Mouse (Mus musculus): ENCODE measurements around the gene Lnx2. TPM values are rescaled to one million over a fixed set of nuclear protein-coding genes. Genes with fewer than 3 reads are reported as not detected.

Lnx2 gene
- polyA plus RNA-seq, 1 experiment from 2014 or later, result 18.3 TPM

DNA sequence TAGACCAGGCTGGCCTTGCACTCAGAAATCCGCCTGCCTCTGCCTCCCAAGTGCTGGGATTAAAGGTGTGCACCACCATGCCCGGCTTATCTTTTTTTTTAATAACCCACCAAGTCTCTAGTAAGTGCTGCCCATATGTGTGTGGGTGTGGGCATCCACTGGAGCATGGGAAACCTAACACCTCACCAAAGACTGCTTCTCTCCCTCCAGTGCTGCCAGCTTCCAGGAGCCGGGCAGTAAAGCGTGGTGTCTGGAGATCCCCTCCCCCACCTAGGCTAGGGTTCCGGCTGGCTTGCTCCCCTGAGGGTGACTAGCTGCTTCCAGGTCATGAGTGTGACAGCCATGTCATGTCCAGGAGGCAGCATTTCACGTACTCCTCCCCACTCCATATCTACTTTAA lies 25.9 kb upstream of the Lnx2 start:
- no peak overlapping the region for H3K27ac ChIP-seq (ENCODE audit: low read length)
- no peak overlapping the region for H3K9ac ChIP-seq (ENCODE audit: low read length)
- no peaks in the 10 kb centered on the region for H3K9me3 ChIP-seq (replicated peaks; ENCODE audit: control insufficient read depth, low read length)
- no peak overlapping the region for H3K4me3 ChIP-seq (replicated peaks; ENCODE audit: low read length)
- WGBS, result 90% methylated on average over 6 of the region's 6 CpGs
- H3K36me3 ChIP-seq (ENCODE audit: control insufficient read depth, insufficient read depth, low read length), result peaks cover 10% of the 10 kb centered on the region; the same call in 1 of the 2 replicates
- no peak for ATAC-seq (ENCODE audit: insufficient read depth, low FRiP score)
- no peaks in the 10 kb centered on the region for H3K27me3 ChIP-seq (ENCODE audit: control insufficient read depth, insufficient read depth, low read length)
- H3K4me2 ChIP-seq (ENCODE audit: low read depth, low read length), result no peak overlapping the region
- no peaks in the 10 kb centered on the region for H3K4me1 ChIP-seq (ENCODE audit: control insufficient read depth, insufficient read depth, low read length)

DNA sequence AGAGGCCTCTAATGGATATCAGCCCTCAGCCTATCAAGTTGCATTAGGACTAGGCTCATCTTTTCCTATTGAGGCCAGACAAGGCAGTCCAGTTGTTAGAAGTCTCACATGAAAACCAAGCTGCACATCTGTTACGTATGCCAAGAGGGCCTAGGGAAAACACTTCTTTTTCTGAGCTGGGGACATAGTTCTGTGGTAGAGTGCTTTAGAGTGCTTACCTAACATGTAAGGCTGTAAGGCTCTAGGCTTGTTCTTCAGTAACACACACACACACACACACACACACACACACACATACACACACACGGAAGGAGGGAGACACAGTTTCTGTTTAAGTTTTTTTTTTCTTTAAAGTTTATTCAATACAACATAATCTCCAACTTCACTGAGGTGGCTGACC lies 23.8 kb upstream of the Lnx2 start:
- H3K9me3 ChIP-seq (replicated peaks; ENCODE audit: control insufficient read depth, low read length), result no peaks in the 10 kb centered on the region
- H3K27ac ChIP-seq (ENCODE audit: low read length), result no peak overlapping the region
- no peak overlapping the region for H3K9ac ChIP-seq (ENCODE audit: low read length)
- H3K4me2 ChIP-seq (ENCODE audit: low read depth, low read length), result no peak overlapping the region
- no peak for ATAC-seq (ENCODE audit: insufficient read depth, low FRiP score)
- 0 out of 2 replicates have a peak, but pooled peaks cover 4% of the 10 kb centered on the region for H3K36me3 ChIP-seq (ENCODE audit: control insufficient read depth, insufficient read depth, low read length)
- no peaks in the 10 kb centered on the region for H3K27me3 ChIP-seq (ENCODE audit: control insufficient read depth, insufficient read depth, low read length)
- no peak overlapping the region for H3K4me3 ChIP-seq (replicated peaks; ENCODE audit: low read length)
- H3K4me1 ChIP-seq (ENCODE audit: control insufficient read depth, insufficient read depth, low read length), result no peaks in the 10 kb centered on the region
- WGBS, result 66% methylated on average over 2 of the region's 2 CpGs

DNA sequence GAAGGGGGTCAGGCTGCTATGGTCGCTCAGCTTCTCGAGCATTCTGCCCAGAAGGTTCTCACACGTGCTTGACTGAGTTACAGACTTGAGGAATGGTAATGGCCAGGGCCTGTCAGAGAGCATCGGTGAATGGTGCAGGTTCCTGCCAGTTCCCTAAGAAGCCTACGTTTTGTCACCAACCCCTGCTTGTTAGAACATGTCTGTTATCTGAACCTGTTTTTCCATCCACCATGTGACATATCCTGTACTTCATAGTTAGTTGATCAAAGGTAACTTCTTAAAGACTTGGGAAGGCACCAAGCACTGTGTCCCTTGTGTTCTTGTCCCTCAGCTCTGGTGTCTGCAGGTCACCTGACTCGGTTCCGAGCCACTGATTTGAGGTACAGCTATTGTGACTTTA lies 22.3 kb upstream of the Lnx2 start:
- Histone ChIP-seq H3K27ac (ENCODE audit: low read length) (peak overlapping the region; percentile 41), H3K4me2 (ENCODE audit: low read depth, low read length) (no peak overlapping the region), H3K4me3 (replicated peaks; ENCODE audit: low read length) (no peak overlapping the region), H3K4me1 (ENCODE audit: control insufficient read depth, insufficient read depth, low read length) (no peaks in the 10 kb centered on the region), H3K27me3 (ENCODE audit: control insufficient read depth, insufficient read depth, low read length) (no peaks in the 10 kb centered on the region), H3K9ac (ENCODE audit: low read length) (no peak overlapping the region), H3K36me3 (ENCODE audit: control insufficient read depth, insufficient read depth, low read length) (no peaks in the 10 kb centered on the region), H3K9me3 (replicated peaks; ENCODE audit: control insufficient read depth, low read length) (no peaks in the 10 kb centered on the region)
- ATAC-seq (ENCODE audit: insufficient read depth, low FRiP score), result no peak
- 85% methylated on average over 7 of the region's 7 CpGs for WGBS

DNA sequence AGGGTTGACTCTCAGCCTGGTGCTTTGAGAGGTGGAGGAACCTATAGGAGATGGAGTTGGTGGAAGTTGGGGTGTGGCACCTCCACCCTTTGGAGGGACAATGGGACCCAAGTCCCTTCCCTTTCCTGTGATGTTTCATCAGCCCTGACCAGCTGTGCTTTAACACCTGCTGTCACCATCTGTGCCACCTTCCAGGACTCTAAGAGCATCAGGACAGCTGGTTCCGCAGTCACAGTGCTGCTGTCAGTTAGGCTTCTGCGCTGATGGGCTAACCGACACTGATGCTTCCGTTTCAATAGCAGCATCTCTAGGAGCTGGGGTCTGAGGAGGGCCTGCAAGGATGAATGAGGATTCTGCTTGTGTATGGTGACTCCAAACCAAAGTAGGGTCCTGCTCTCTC lies 20.2 kb upstream of the Lnx2 start:
- H3K36me3 ChIP-seq (ENCODE audit: control insufficient read depth, insufficient read depth, low read length), result no peaks in the 10 kb centered on the region
- H3K4me1 ChIP-seq (ENCODE audit: control insufficient read depth, insufficient read depth, low read length), result no peaks in the 10 kb centered on the region; the same call in 1 of the 2 replicates
- WGBS, result 94% methylated on average over 4 of the region's 4 CpGs
- no peaks in the 10 kb centered on the region for H3K9me3 ChIP-seq (replicated peaks; ENCODE audit: control insufficient read depth, low read length)
- H3K27me3 ChIP-seq (ENCODE audit: control insufficient read depth, insufficient read depth, low read length), result no peaks in the 10 kb centered on the region
- ATAC-seq (ENCODE audit: insufficient read depth, low FRiP score), result no peak
- H3K4me3 ChIP-seq (replicated peaks; ENCODE audit: low read length), result no peak overlapping the region
- no peak overlapping the region for H3K4me2 ChIP-seq (ENCODE audit: low read depth, low read length)
- peak overlapping the region; percentile 15; the same call in 1 of the 2 replicates for H3K27ac ChIP-seq (ENCODE audit: low read length)
- H3K9ac ChIP-seq (ENCODE audit: low read length), result no peak overlapping the region

DNA sequence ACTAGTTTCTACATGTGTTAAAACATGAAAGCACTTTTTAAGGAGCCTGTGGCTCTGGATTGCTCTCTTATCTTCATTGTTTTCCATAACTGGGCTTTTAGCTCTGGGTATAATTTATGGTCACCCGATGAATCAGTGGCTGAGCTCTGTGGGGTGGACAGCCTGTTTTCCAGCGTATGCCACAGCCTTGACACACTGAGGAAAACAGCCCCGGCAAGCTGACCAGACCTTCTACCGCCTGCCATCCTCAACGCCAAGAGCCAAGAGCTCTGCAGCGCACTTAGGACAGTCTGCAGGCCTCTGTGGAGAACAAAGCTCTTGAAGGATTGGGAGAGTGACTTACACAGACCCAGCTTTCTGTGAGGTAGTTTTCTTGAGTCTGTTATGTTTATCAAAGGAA lies 17.9 kb upstream of the Lnx2 start:
- Histone ChIP-seq H3K36me3 (ENCODE audit: control insufficient read depth, insufficient read depth, low read length) (no peaks in the 10 kb centered on the region; the same call in 1 of the 2 replicates), H3K9ac (ENCODE audit: low read length) (no peak overlapping the region), H3K4me1 (ENCODE audit: control insufficient read depth, insufficient read depth, low read length) (no peaks in the 10 kb centered on the region; the same call in 1 of the 2 replicates), H3K4me2 (ENCODE audit: low read depth, low read length) (no peak overlapping the region), H3K4me3 (replicated peaks; ENCODE audit: low read length) (no peak overlapping the region), H3K27ac (ENCODE audit: low read length) (peak overlapping the region; percentile 31; the same call in 1 of the 2 replicates), H3K27me3 (ENCODE audit: control insufficient read depth, insufficient read depth, low read length) (no peaks in the 10 kb centered on the region), H3K9me3 (replicated peaks; ENCODE audit: control insufficient read depth, low read length) (no peaks in the 10 kb centered on the region)
- no peak for ATAC-seq (ENCODE audit: insufficient read depth, low FRiP score)
- 75% methylated on average over 6 of the region's 6 CpGs for WGBS

DNA sequence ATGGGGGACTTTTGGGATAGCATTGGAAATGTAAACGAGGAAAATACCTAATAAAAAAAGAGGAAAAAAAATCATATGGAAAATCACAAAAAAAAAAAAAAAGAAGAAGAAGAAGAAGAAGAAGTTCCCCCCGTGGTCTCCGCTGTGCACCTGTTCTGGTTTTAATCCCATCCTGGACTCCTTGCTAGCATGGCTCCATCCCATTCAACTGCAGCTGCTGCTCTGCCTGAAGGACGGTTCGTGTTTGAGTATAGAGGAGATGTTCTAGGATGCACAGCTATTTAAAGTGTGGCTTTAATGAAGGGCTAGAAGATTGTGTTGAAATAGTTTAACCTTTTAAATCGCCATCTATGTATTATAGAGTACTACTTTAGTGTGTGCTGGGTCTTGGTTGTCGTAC lies 16.1 kb upstream of the Lnx2 start:
- no peaks in the 10 kb centered on the region for H3K27me3 ChIP-seq (ENCODE audit: control insufficient read depth, insufficient read depth, low read length)
- H3K27ac ChIP-seq (ENCODE audit: low read length), result no peak overlapping the region
- 90% methylated on average over 7 of the region's 7 CpGs for WGBS
- ATAC-seq (ENCODE audit: insufficient read depth, low FRiP score), result no peak
- H3K4me2 ChIP-seq (ENCODE audit: low read depth, low read length), result no peak overlapping the region
- H3K36me3 ChIP-seq (ENCODE audit: control insufficient read depth, insufficient read depth, low read length), result no peaks in the 10 kb centered on the region; the same call in 1 of the 2 replicates
- no peaks in the 10 kb centered on the region for H3K9me3 ChIP-seq (replicated peaks; ENCODE audit: control insufficient read depth, low read length)
- no peak overlapping the region for H3K4me3 ChIP-seq (replicated peaks; ENCODE audit: low read length)
- no peaks in the 10 kb centered on the region; the same call in 1 of the 2 replicates for H3K4me1 ChIP-seq (ENCODE audit: control insufficient read depth, insufficient read depth, low read length)
- H3K9ac ChIP-seq (ENCODE audit: low read length), result no peak overlapping the region

DNA sequence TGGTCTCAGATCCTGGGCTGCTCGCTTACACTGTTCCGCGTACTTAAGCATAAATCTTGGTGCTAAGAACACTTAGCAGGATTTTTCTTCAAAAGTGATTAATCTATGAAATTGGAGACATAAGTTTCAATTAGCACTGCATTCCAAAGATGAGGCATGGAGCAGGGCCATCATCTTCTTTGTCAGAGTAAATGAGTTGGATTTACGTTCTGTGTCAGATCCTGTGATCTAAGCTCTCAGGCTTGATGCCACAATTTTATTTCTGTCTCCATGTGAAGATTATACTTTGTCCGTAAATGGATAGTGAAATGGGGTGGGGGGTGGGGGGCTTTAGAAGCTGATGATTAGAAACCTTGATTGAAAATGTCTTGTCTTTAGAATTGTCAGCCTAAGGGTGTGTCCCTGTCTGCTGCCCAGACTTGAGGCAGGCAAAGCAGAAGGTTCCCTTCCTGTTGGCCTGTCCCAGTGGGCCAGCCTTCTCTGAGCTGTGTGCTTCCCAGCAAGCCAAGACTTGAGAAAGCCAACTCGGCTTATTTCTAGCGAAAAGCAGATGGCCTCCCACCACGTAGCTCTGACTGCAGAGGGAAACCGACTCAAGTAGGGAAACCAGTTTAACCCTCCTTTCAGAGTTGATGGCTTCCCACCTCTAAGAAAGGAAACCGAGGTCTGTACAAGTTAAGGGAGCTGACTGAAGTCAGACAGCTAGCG lies 14.0 kb upstream of the Lnx2 start:
- ATAC-seq (ENCODE audit: insufficient read depth, low FRiP score), result peak; percentile 21; the same call in 1 of the 2 replicates
- H3K4me3 ChIP-seq (replicated peaks; ENCODE audit: low read length), result no peak overlapping the region

DNA sequence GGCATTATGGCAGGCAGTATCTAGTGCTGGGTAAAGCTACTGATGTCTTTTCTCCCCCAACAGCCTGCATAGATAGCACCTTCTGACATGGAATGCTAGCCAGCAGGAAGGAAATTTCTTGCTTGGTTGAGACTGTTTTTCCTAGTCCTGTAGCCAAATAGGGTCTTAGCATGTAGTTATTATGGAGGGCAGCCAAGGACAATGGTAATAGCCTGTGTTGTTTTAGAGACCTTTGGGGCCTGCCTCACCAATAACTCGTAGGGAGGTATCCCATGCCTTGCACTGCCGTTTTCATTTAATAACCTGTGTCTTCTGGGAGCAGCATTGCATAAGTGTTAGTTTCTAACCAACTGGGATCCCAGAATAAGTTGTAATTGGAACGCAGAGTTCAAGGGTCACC lies 13.4 kb upstream of the Lnx2 start:
- Histone ChIP-seq H3K4me3 (replicated peaks; ENCODE audit: low read length) (no peak overlapping the region), H3K36me3 (ENCODE audit: control insufficient read depth, insufficient read depth, low read length) (no peaks in the 10 kb centered on the region; the same call in 1 of the 2 replicates), H3K9me3 (replicated peaks; ENCODE audit: control insufficient read depth, low read length) (no peaks in the 10 kb centered on the region), H3K27me3 (ENCODE audit: control insufficient read depth, insufficient read depth, low read length) (no peaks in the 10 kb centered on the region), H3K27ac (ENCODE audit: low read length) (no peak overlapping the region), H3K4me2 (ENCODE audit: low read depth, low read length) (no peak overlapping the region), H3K4me1 (ENCODE audit: control insufficient read depth, insufficient read depth, low read length) (peaks cover 5% of the 10 kb centered on the region), H3K9ac (ENCODE audit: low read length) (no peak overlapping the region)
- WGBS, result 65% methylated on average over 3 of the region's 3 CpGs
- no peak for ATAC-seq (ENCODE audit: insufficient read depth, low FRiP score)

More for the DNA sequence above, 14.0 kb upstream of the Lnx2 start:
- WGBS, result 69% methylated on average over 11 of the region's 11 CpGs
- Histone ChIP-seq H3K9me3 (replicated peaks; ENCODE audit: control insufficient read depth, low read length) (no peaks in the 10 kb centered on the region), H3K4me1 (ENCODE audit: control insufficient read depth, insufficient read depth, low read length) (no peaks in the 10 kb centered on the region; the same call in 1 of the 2 replicates), H3K27ac (ENCODE audit: low read length) (peak overlapping the region; percentile 74; the same call in 1 of the 2 replicates), H3K9ac (ENCODE audit: low read length) (no peak overlapping the region), H3K27me3 (ENCODE audit: control insufficient read depth, insufficient read depth, low read length) (no peaks in the 10 kb centered on the region), H3K36me3 (ENCODE audit: control insufficient read depth, insufficient read depth, low read length) (no peaks in the 10 kb centered on the region; the same call in 1 of the 2 replicates), H3K4me2 (ENCODE audit: low read depth, low read length) (no peak overlapping the region)

DNA sequence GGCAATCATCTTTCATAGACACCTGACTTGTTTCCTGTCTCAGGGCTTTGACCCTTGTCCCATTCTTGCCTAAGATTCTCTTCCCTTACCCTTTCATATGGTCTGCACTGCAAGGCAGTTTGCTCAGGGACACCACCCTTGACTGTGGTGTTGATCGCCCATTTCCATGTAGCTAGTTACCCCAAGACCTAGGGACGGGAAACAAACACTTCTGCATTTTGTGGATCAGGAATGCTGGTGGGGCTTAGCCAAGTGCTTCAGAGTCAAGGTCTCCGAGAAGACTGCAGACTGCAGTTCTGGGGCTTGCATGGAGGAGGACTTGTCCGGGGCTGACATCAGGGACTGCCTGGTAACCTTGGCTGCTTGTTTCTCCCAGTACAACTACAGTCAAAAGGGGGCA lies 10.4 kb upstream of the Lnx2 start:
- H3K9ac ChIP-seq (ENCODE audit: low read length), result no peak overlapping the region
- WGBS, result 91% methylated on average over 4 of the region's 4 CpGs
- no peaks in the 10 kb centered on the region; the same call in 1 of the 2 replicates for H3K36me3 ChIP-seq (ENCODE audit: control insufficient read depth, insufficient read depth, low read length)
- ATAC-seq (ENCODE audit: insufficient read depth, low FRiP score), result no peak
- H3K27ac ChIP-seq (ENCODE audit: low read length), result no peak overlapping the region
- no peak overlapping the region for H3K4me3 ChIP-seq (replicated peaks; ENCODE audit: low read length)
- no peaks in the 10 kb centered on the region for H3K9me3 ChIP-seq (replicated peaks; ENCODE audit: control insufficient read depth, low read length)
- H3K4me2 ChIP-seq (ENCODE audit: low read depth, low read length), result no peak overlapping the region
- peaks cover 15% of the 10 kb centered on the region for H3K4me1 ChIP-seq (ENCODE audit: control insufficient read depth, insufficient read depth, low read length)
- H3K27me3 ChIP-seq (ENCODE audit: control insufficient read depth, insufficient read depth, low read length), result no peaks in the 10 kb centered on the region
